Mouse (Mus musculus) kidney, postnatal 0 days (tissue): ENCODE measurements around the gene Tgm6. TPM values are rescaled to one million over a fixed set of nuclear protein-coding genes. Genes with fewer than 3 reads are reported as not detected.

Source experiments
- ATAC-seq: fragments of 200-750 bp; cut with Nextera tagmentation; replicated peaks from 2 replicates; pipeline ENCODE4 v1.8.0; 2017; ENCODE audit warnings: low read depth, moderate number of reproducible peaks, moderate TSS enrichment, moderate library complexity; ENCODE audit not compliant: low FRiP score
- DNase-seq: peaks from one replicate; pipeline ENCODE4 v3.0.0-alpha.2; 2016; ENCODE audit warnings: low spot score
- H3K27ac ChIP-seq: fragments of 300-500 bp; sonication (generic); 2 replicates; pipeline ENCODE4 v1.5.1; 2014; ENCODE audit warnings: mild to moderate bottlenecking
- H3K27me3 ChIP-seq: fragments of 300-500 bp; sonication (generic); 2 replicates; pipeline ENCODE4 v1.6.1; 2014; ENCODE audit warnings: low read length, mixed read lengths; ENCODE audit not compliant: insufficient read depth
- H3K36me3 ChIP-seq: fragments of 300-500 bp; sonication (generic); 2 replicates; pipeline ENCODE4 v1.6.1; 2014; ENCODE audit warnings: low read length, mixed read lengths; ENCODE audit not compliant: insufficient read depth
- H3K4me1 ChIP-seq: fragments of 300-500 bp; sonication (generic); replicated peaks from 2 replicates; pipeline ENCODE4 v1.6.1; 2014; ENCODE audit warnings: antibody characterized with exemption, low read length, mixed read lengths; ENCODE audit not compliant: insufficient read depth
- H3K4me2 ChIP-seq: fragments of 300-500 bp; sonication (generic); 2 replicates; pipeline ENCODE4 v1.6.1; 2014; ENCODE audit warnings: mild to moderate bottlenecking, low read length, moderate library complexity, mixed read lengths
- H3K4me3 ChIP-seq: fragments of 300-500 bp; sonication (generic); replicated peaks from 2 replicates; pipeline ENCODE4 v1.5.1; 2014; ENCODE audit warnings: low read depth, low read length
- H3K9ac ChIP-seq: fragments of 300-500 bp; sonication (generic); 2 replicates; pipeline ENCODE4 v1.6.1; 2014; ENCODE audit warnings: low read depth, low read length
- H3K9me3 ChIP-seq: fragments of 300-500 bp; sonication (generic); replicated peaks from 2 replicates; pipeline ENCODE4 v1.6.1; 2016; ENCODE audit warnings: low read length, inconsistent platforms, mixed read lengths
- CTCF ChIP-seq: IDR thresholded peaks from 2 replicates; pipeline ENCODE4 v1.5.1; 2016; ENCODE audit warnings: antibody characterized with exemption, low read depth, mild to moderate bottlenecking, moderate library complexity
- whole genome bisulfite sequencing: fragments of 180-500 bp; shearing (Covaris S2); extraction: QIAGEN DNeasy Blood & Tissue Kit; methylation state at CpG from one replicate; pipeline ENCODE4 v1.1.7; 2014; 5-methylcytosine and 5-hydroxymethylcytosine counted together
- polyA plus RNA-seq: library from polyadenylated mRNA; unstranded; fragments of >200 nt; fragmentation: Nextera tagmentation; extraction: Ambion mirVana; gene quantifications from 2 replicates; pipeline ENCODE4 v1.2.1, GENCODE M21; 2015

Gene Tgm6
- polyA plus RNA-seq, 1 experiment from 2014 or later, result not detected

DNA sequence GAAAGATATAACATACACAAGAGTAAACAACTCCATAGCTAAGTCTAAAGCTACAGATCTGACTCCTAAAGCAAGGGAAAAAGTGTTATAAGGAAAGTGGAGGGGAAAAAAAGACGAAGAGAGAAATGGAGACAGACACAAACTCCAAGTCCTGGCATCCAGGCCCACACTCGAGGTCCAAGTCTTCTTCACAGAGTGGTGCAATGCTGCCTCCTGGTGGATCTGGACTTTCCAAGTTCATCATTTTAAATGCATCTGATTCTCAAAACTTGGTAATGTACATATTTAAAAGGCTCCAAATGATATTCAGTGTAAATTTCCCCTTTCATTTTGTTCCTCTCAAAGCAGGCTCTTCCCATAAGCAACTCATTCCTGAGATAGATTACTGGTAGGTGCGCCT lies 55.6 kb downstream of the Tgm6 start:
- ATAC-seq (no peak), DNase-seq (peak; percentile 74)
- 57% methylated on average over 3 of the region's 3 CpGs for WGBS
- Histone ChIP-seq H3K4me1 (no peaks in the 10 kb centered on the region), H3K27me3 (no peaks in the 10 kb centered on the region), H3K27ac (no peak overlapping the region), H3K36me3 (peaks cover 33% of the 10 kb centered on the region), H3K9ac (no peak overlapping the region), H3K4me2 (no peak overlapping the region), H3K4me3 (no peak overlapping the region), H3K9me3 (no peaks in the 10 kb centered on the region)
- peak; percentile 87 for TF ChIP-seq CTCF

- ATAC-seq, result no peak
- TF ChIP-seq CTCF, result no peak
- H3K36me3 ChIP-seq, result peaks cover 61% of the 10 kb centered on the region
- no peaks in the 10 kb centered on the region for H3K27me3 ChIP-seq
- H3K27ac ChIP-seq, result no peak overlapping the region
- 66% methylated on average over 2 of the region's 2 CpGs for WGBS
- H3K9ac ChIP-seq, result no peak overlapping the region
- no peak overlapping the region for H3K4me2 ChIP-seq
- no peak for DNase-seq
- H3K4me1 ChIP-seq, result peaks cover 3% of the 10 kb centered on the region; the same call in 1 of the 2 replicates
- no peaks in the 10 kb centered on the region for H3K9me3 ChIP-seq
- H3K4me3 ChIP-seq, result no peak overlapping the region
These were observed 59.5 kb downstream of the Tgm6 start for GRCm38 (mm10) chr2:130171674-130172073.

- Histone ChIP-seq H3K9ac (peak overlapping the region; percentile 43; the same call in 1 of the 2 replicates), H3K4me2 (peak overlapping the region; percentile 63), H3K4me3 (no peak overlapping the region), H3K4me1 (peaks cover 11% of the 10 kb centered on the region; the same call in 1 of the 2 replicates), H3K27me3 (no peaks in the 10 kb centered on the region), H3K36me3 (peaks cover 38% of the 10 kb centered on the region), H3K27ac (no peak overlapping the region), H3K9me3 (no peaks in the 10 kb centered on the region)
- DNase-seq, result peak; percentile 15
- 49% methylated on average over 8 of the region's 8 CpGs for WGBS
- no peak for TF ChIP-seq CTCF
- ATAC-seq, result no peak
These were observed 64.6 kb downstream of the Tgm6 start for GRCm38 (mm10) chr2:130176820-130177219.

DNA sequence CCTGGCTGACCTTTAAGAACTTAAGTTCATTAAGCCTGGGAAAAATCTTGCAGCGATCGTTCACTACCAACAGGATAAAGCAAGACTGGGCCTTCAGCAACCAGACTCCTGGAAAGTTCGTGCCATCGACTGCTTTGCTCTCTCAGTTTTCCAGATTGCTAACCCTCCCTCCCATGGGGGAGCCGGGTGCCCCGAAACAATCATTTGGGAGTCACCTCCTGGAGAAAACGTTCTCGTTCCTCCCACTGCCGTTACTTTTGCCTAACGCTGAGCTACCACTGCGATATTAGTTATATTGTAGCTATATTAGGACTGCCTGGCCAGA lies 66.1 kb downstream of the Tgm6 start:
- ATAC-seq (no peak), DNase-seq (no peak)
- Histone ChIP-seq H3K36me3 (peaks cover 24% of the 10 kb centered on the region), H3K27me3 (no peaks in the 10 kb centered on the region), H3K4me2 (peak overlapping the region; percentile 63), H3K9ac (peak overlapping the region; percentile 100), H3K4me1 (peaks cover 11% of the 10 kb centered on the region; the same call in 1 of the 2 replicates), H3K27ac (peak overlapping the region; percentile 97), H3K9me3 (no peaks in the 10 kb centered on the region), H3K4me3 (peak overlapping the region; percentile 98)
- under 1% methylated on average over 11 of the region's 11 CpGs for WGBS
- TF ChIP-seq CTCF, result no peak

DNA sequence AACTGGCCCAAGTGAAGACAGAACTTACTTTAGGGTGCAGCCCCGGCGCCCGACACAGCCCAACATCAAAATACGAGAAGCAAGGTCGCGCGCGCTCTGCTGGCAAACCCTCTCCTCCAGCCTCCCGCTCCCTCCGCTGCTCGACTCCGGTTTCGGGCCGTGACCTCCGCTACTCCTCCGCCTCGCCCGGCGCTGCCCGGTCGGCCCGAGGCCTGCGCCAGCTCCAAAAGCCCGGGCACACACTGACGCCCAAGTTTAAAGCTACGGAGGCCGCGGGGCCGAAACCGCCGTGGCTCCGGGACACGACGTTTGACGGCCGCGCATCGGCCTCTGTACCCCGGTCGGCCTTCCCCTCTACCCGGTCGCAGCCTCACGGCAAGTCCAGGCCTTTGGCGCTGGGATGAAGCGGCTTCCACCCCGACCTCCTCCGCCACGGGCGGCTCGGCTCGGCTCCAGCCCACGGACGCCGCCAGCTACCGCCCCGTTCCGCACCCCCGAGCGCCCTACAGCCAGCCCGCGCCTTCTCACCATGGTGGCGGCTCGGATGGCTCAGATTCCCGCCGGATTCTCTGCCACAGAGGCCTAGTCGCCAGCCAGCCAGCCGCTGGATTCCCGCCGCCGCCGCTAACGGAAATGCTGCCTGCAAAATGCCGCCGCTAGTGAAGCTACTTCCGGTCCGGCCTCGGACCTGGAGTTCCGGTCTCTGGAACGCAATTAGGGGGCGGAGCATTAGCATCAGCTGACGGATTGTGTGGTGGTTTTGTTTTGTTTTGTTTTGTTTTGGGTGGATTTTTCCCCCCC lies 66.7 kb downstream of the Tgm6 start, which contains the start of gene Snrpb:
TSS of gene Snrpb (minus strand) at position 698 of the 801 bp plus-strand sequence.
- TF ChIP-seq CTCF, result peak; percentile 12; the same call in 1 of the 2 replicates
- peaks cover 19% of the 10 kb centered on the region for H3K36me3 ChIP-seq
- H3K9me3 ChIP-seq, result no peaks in the 10 kb centered on the region
- H3K9ac ChIP-seq, result peak within 1 kb of the TSS; percentile 100
- DNase-seq (peak; percentile 97), ATAC-seq (peak; percentile 89)
- peak within 1 kb of the TSS; percentile 98 for H3K4me3 ChIP-seq
- H3K27me3 ChIP-seq, result no peaks in the 10 kb centered on the region
- H3K4me1 ChIP-seq, result peaks cover 11% of the 10 kb centered on the region; the same call in 1 of the 2 replicates
- H3K4me2 ChIP-seq, result peak within 1 kb of the TSS; percentile 63
- WGBS, result under 1% methylated on average over 81 of the region's 81 CpGs
- peak within 1 kb of the TSS; percentile 97 for H3K27ac ChIP-seq

GRCm38 (mm10) chr2:130179507-130180019 lies 67.3 kb downstream of the Tgm6 start:
- Histone ChIP-seq H3K9ac (peak overlapping the region; percentile 54), H3K4me1 (peaks cover 11% of the 10 kb centered on the region; the same call in 1 of the 2 replicates), H3K4me2 (peak overlapping the region; percentile 63), H3K36me3 (peaks cover 12% of the 10 kb centered on the region; the same call in 1 of the 2 replicates), H3K27me3 (no peaks in the 10 kb centered on the region), H3K9me3 (no peaks in the 10 kb centered on the region), H3K4me3 (peak overlapping the region; percentile 98), H3K27ac (peak overlapping the region; percentile 97)
- ATAC-seq (peak; percentile 73), DNase-seq (no peak)
- TF ChIP-seq CTCF, result no peak
- 3% methylated on average over 15 of the region's 15 CpGs for WGBS
